Mouse (Mus musculus) intestine, postnatal 0 days (tissue): ENCODE results near the gene Usp47. TPM values are rescaled to one million over a fixed set of nuclear protein-coding genes. Genes with fewer than 3 reads are reported as not detected.

Source experiments
- ATAC-seq: fragments of 200-750 bp; cut with Nextera tagmentation; 2 replicates; pipeline ENCODE4 v1.8.0; 2017; ENCODE audit warnings: mild to moderate bottlenecking, moderate TSS enrichment, moderate library complexity
- H3K27ac ChIP-seq: fragments of 300-500 bp; sonication (generic); 2 replicates; pipeline ENCODE4 v1.5.1; 2014; ENCODE audit warnings: mild to moderate bottlenecking, low read depth, low read length, moderate library complexity
- H3K27me3 ChIP-seq: fragments of 300-500 bp; sonication (generic); replicated peaks from 2 replicates; pipeline ENCODE4 v1.6.1; 2014; ENCODE audit warnings: low read length, mixed read lengths; ENCODE audit not compliant: control insufficient read depth, insufficient read depth
- H3K36me3 ChIP-seq: fragments of 300-500 bp; sonication (generic); 2 replicates; pipeline ENCODE4 v1.6.1; 2014; ENCODE audit warnings: mild to moderate bottlenecking, moderate library complexity; ENCODE audit not compliant: control insufficient read depth, insufficient read depth
- H3K4me1 ChIP-seq: fragments of 300-500 bp; sonication (generic); replicated peaks from 2 replicates; pipeline ENCODE4 v1.6.1; 2014; ENCODE audit warnings: antibody characterized with exemption, low read length, mixed read lengths; ENCODE audit not compliant: control insufficient read depth, insufficient read depth
- H3K4me2 ChIP-seq: fragments of 300-500 bp; sonication (generic); replicated peaks from 2 replicates; pipeline ENCODE4 v1.6.1; 2014; ENCODE audit warnings: low read depth, mild to moderate bottlenecking, moderate library complexity
- H3K4me3 ChIP-seq: fragments of 300-500 bp; sonication (generic); 2 replicates; pipeline ENCODE4 v1.5.1; 2014; ENCODE audit warnings: low read depth, low read length
- H3K9ac ChIP-seq: fragments of 300-500 bp; sonication (generic); 2 replicates; pipeline ENCODE4 v1.6.1; 2014; ENCODE audit warnings: mild to moderate bottlenecking, low read depth, low read length
- H3K9me3 ChIP-seq: fragments of 300-500 bp; sonication (generic); 2 replicates; pipeline ENCODE4 v1.6.1; 2016; ENCODE audit warnings: mixed run types; ENCODE audit not compliant: control insufficient read depth
- CTCF ChIP-seq: sonication (generic); IDR thresholded peaks from 2 replicates; pipeline ENCODE4 v1.5.1; 2016; ENCODE audit warnings: low read depth, mild to moderate bottlenecking, control low read depth, antibody characterized with exemption, moderate library complexity
- WGBS: fragments of 180-500 bp; shearing (Covaris S2); extraction: QIAGEN DNeasy Blood & Tissue Kit; methylation state at CpG from one replicate; pipeline ENCODE4 v1.1.7; 2014; 5-methylcytosine and 5-hydroxymethylcytosine counted together
- polyA plus RNA-seq: library from polyadenylated mRNA; unstranded; fragments of >200 nt; fragmentation: Nextera tagmentation; extraction: Ambion mirVana; gene quantifications from 2 replicates; pipeline ENCODE4 v1.2.1, GENCODE M21; 2015

Usp47 gene
- 26.9 and 29.6 TPM in 2 replicates for polyA plus RNA-seq

DNA sequence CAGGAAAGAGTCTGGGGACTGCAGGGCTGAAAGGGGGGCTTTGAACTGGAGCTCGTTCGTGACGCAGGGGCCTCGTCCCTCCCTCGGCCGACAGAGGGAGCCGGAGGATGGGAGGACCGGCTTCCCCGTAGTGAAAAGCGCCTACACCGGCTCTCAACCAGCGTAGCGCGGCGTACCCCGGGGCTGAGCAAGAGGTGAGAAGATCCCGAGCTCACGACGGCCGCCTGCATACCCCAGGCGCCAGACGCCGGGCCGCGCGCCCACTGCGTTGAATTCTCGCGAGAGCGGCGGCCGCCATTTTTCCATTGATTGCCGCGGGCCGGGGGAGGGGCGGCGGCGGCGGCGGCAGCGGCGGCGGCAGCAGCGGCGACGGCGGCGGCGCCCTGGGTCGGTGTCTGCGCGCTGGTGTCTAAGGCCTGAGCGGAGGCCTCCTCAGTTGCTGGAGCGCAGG, at the start of gene Usp47:
Gene Usp47 (plus strand): TSS at position 355 of the 451 bp plus-strand sequence.
- H3K4me2 ChIP-seq, result peak within 1 kb of the TSS; percentile 92
- WGBS, result under 1% methylated on average over 52 of the region's 54 CpGs
- H3K9ac ChIP-seq, result peak within 1 kb of the TSS; percentile 97
- ATAC-seq, result peak; percentile 85
- H3K4me3 ChIP-seq, result peak within 1 kb of the TSS; percentile 87
- H3K4me1 ChIP-seq, result peaks cover 10% of the 10 kb centered on the region; the same call in 1 of the 2 replicates
- peak; percentile 82 for TF ChIP-seq CTCF
- no peaks in the 10 kb centered on the region for H3K9me3 ChIP-seq
- H3K27ac ChIP-seq, result peak within 1 kb of the TSS; percentile 97
- no peaks in the 10 kb centered on the region for H3K36me3 ChIP-seq
- no peaks in the 10 kb centered on the region for H3K27me3 ChIP-seq

DNA sequence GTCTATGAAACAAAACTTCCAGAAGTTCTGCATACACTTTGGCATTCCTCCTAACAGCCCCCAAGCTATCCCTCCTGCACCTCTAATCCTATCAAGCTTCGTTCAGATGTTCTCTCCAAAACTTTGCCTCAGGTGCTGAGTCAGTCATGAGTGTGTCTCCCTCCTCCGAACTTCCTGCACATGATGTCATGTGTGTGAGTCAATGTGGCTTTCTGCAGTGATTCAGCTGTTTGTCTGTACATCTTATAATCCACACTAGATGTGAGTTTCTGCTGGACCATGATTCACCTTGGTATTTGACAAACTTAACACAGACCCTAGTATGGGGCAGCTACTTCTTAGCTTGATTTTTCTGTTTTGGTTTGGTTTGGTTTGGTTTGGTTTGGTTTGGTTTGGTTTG, 46.9 kb upstream of the Usp47 start:
- Histone ChIP-seq H3K4me1 (no peaks in the 10 kb centered on the region), H3K4me2 (no peak overlapping the region), H3K27me3 (no peaks in the 10 kb centered on the region), H3K4me3 (no peak overlapping the region), H3K27ac (no peak overlapping the region), H3K9ac (no peak overlapping the region), H3K9me3 (no peaks in the 10 kb centered on the region), H3K36me3 (no peaks in the 10 kb centered on the region)
- 71% methylated on average over 2 of the region's 2 CpGs for WGBS
- TF ChIP-seq CTCF, result no peak
- no peak for ATAC-seq

DNA sequence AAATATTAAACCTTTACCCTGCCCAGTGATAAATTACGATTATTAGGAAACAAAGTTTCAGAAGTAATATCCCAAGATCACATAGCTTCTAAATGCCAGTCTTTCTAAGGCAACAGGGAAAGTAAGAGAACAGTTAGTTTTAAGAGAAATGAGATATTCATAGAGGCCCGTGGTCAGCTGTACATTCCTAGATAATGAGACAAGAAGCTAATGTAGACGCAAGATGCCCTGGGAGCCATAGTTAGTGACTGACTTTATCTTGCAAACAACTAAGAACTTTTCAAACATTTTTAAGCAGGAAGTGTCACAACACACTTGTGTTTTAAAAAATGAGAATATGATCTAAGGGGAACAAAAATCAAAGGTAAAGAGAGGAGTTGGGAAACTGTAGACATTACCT, 45.4 kb upstream of the Usp47 start:
- WGBS, result 57% methylated on average over 3 of the region's 3 CpGs

DNA sequence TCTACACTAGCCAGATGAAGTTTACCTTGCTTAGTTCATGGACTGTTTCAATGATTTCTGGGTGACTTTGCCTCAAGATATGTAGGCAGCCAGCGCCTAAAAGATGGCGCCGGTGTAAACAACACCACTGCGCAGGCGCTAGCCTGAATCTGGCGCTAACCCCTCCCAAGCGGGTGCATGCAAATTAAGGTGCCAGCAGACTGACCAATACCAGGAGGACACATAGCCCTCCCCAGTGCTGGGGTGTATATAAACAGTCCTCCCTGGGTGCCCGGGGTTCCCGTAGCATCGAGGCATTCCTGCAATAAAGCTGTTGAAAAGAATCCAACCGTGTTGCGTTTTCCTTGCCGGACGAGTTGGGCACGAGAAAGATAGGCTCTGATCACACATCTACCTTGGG, 41.0 kb upstream of the Usp47 start:
- 94% methylated on average over 15 of the region's 15 CpGs for WGBS
- Histone ChIP-seq H3K9me3 (no peaks in the 10 kb centered on the region), H3K27ac (no peak overlapping the region), H3K4me3 (no peak overlapping the region), H3K27me3 (no peaks in the 10 kb centered on the region), H3K9ac (no peak overlapping the region), H3K4me1 (no peaks in the 10 kb centered on the region), H3K36me3 (no peaks in the 10 kb centered on the region), H3K4me2 (no peak overlapping the region)
- ATAC-seq, result no peak
- TF ChIP-seq CTCF, result no peak

More for the DNA sequence above, 45.4 kb upstream of the Usp47 start:
- Histone ChIP-seq H3K4me2 (no peak overlapping the region), H3K9me3 (no peaks in the 10 kb centered on the region), H3K4me3 (no peak overlapping the region), H3K9ac (no peak overlapping the region), H3K36me3 (no peaks in the 10 kb centered on the region), H3K4me1 (no peaks in the 10 kb centered on the region), H3K27me3 (no peaks in the 10 kb centered on the region), H3K27ac (no peak overlapping the region)
- no peak for ATAC-seq
- no peak for TF ChIP-seq CTCF

DNA sequence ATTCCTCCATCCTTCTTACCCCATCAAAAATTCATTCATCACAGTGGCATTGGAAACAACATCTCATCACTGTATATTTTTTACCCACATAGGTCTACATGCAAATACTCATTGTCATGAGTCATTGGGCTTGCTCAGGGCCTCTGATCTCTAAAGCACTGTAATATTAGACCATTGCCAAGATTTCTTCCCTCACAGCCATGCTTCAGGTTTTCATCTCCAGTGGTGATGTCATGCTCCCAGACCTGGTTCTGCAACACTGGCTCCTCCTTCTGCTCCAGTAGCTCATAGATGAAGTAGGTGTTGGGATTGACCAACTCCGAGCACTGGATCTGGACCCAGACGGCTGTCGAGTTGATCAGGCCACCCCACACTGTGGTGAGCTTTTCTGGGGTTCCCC, 38.8 kb upstream of the Usp47 start:
- Histone ChIP-seq H3K36me3 (no peaks in the 10 kb centered on the region), H3K4me1 (no peaks in the 10 kb centered on the region), H3K9me3 (no peaks in the 10 kb centered on the region), H3K27ac (no peak overlapping the region), H3K9ac (no peak overlapping the region), H3K4me3 (no peak overlapping the region), H3K4me2 (no peak overlapping the region), H3K27me3 (no peaks in the 10 kb centered on the region)
- WGBS, result 93% methylated on average over 3 of the region's 3 CpGs
- no peak for ATAC-seq
- TF ChIP-seq CTCF, result no peak

DNA sequence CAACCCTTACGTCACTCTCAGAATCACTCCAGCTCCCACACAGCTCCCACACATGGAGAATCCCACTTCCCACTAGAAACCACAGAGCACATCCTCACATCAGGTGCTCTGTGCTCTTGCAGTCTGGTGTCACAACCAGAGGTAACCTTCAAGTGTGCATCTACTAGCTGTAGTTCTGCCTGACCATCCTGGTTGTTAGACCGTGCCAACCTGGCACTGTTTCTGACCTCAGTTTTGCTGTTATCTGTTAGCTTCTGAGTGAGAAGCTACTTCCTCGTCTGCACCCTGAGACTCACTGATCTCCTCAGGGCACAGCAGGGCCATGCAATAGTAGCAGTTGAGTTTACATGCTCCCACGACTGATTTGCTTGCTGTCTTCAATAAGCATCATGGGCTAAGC, 38.0 kb upstream of the Usp47 start:
- no peak overlapping the region for H3K4me2 ChIP-seq

DNA sequence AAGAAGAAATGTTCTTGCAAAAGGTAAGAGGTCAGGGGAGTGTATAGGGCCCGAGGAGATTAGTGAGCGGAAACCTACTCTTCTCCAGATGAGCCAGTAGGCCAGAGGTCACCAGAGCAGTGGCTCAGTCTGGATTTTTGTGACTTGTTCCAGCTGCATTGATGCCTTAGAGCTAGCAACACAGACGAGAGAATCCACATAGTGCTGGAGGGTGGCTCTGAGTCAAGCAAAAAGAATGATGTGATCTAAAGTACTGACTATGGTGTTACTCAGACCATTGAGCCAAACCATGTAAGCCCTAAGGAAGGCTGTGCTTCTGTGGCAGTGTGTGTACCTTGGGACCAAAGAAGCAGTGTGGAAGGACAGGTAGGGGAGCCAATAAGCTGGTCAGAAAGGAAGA, 36.4 kb upstream of the Usp47 start:
- no peak for TF ChIP-seq CTCF
- WGBS, result 73% methylated on average over 3 of the region's 3 CpGs
- H3K9ac ChIP-seq, result no peak overlapping the region
- H3K9me3 ChIP-seq, result no peaks in the 10 kb centered on the region
- H3K4me2 ChIP-seq, result no peak overlapping the region
- H3K27ac ChIP-seq, result no peak overlapping the region
- H3K4me3 ChIP-seq, result no peak overlapping the region
- no peaks in the 10 kb centered on the region for H3K36me3 ChIP-seq
- H3K27me3 ChIP-seq, result no peaks in the 10 kb centered on the region
- ATAC-seq, result no peak
- H3K4me1 ChIP-seq, result no peaks in the 10 kb centered on the region

More for the DNA sequence above, 38.0 kb upstream of the Usp47 start:
- Histone ChIP-seq H3K4me3 (no peak overlapping the region), H3K9me3 (no peaks in the 10 kb centered on the region), H3K36me3 (no peaks in the 10 kb centered on the region), H3K9ac (no peak overlapping the region), H3K27me3 (no peaks in the 10 kb centered on the region), H3K4me1 (no peaks in the 10 kb centered on the region), H3K27ac (no peak overlapping the region)
- no peak for TF ChIP-seq CTCF
- WGBS, result 71% methylated on average over 4 of the region's 4 CpGs
- ATAC-seq, result no peak
